Mouse (Mus musculus) adipocyte (in vitro differentiated cells): ENCODE data around the gene Brca2.

Experiments used
- DNase-seq: peaks from one replicate; pipeline ENCODE4 v3.0.0-alpha.2; 2016; ENCODE audit warnings: low spot score

Gene Brca2

DNA sequence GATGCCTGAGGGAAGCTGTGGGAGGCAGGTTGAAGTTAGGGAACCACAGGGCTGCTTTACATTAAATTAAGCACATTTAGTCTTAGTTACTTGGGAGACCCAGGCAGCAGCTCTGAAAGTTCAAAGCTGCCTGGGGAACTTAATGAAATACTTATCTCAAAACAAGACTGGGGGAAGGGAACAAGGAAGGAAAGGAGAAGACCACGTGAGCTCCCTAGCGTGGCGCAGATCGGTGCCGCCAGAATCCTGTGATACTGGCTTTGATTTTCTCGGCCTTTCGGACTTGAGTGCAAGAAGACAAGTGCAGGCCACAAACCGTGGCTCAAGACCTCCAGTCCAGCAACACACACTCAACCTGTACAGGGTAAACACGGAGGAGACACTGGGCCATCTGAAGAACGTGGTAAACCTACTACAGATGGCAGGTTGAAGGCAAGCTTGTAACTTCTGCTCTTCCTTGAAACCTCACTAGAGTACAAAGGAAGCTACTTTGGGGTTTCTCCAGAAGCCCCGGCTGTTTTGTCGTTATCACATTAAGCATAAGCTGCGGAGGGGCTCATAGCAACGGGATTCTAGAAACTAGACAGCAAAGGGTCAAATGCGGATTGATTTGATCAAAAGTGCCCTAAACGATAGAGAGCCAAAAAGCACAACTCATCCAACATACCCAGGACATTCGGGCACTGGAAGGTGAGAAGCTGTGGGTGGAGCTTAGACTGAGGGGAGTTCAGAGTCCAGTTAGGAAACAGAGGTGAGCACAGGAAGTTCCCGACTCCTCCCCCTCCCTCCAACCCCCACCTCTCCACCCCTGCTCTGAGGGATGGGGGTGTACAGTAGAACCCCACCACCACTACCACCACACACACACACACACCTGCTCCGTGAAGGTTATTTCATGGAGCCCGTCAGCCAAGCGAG lies 76.0 kb downstream of the Brca2 start:
- no peak for DNase-seq

DNA sequence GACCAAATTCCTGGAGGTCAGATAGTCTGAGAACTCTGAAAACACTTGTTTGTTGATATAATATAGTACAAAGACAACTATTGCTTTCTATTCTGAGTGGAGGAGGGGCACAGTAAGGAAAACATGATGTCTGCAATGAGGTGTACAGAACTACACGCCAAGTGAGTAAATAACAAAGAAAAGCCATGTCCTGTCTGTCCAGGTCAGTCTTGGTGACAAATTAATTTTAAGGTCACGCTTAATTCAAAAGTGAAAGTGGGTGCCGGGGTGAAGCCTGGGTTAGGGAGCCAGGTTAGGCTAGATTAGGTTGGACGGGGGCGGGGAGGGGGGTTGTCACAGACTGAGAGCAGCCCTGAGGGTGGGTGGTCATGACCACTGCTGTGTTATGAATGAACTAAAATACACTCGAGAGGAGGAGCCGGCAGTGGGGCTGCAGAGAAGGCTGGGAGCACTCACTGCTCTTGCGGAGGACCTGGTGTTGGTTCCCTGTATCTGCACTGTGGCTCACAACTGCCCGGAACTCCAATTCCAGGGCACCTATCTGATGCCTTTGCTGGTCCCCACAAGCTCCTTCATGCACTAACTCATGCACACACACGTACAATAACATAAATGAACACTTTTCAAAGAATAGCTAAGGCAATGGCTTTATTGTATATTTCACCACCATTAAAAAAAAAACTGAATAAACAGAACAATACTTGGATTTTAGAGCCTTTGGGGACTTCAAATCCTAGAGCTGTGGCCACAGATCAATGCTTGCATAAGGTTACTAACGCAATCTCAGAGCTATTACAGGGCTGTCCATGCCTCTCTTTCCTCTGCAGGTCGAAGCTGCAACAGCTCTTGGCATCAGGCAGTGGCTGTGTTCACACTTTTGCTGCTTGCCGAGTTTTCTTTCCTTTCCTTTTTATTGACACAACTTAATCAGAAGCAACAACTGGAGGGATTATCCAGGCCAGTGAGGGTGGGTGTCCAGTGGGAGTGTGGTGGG lies 77.2 kb downstream of the Brca2 start:
- peak; percentile 51 for DNase-seq

- no peak for DNase-seq
Measured at GRCm38 (mm10) chr5:150600554-150601440, 78.4 kb downstream of the Brca2 start.

GRCm38 (mm10) chr5:150601441-150602230 lies 79.2 kb downstream of the Brca2 start:
- no peak for DNase-seq

DNA sequence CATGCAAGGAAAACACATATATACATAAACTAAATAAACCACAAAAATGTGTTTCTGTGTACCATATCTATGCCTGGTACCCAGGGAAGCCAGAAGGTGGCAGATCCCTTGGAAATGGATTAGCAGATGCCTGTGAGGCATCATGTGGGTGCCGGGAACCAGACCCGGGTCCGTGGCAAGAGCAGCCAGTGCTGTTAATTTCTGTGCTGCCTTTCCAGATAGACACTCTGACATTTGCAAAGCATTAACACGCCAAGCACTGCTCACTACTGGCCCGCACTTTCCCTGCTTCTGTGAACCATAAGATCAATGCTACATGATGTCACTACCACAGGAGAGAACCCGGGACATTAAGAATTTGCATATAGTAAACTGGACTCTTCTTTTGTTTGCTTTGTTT lies 83.7 kb downstream of the Brca2 start:
- no peak for DNase-seq

DNA sequence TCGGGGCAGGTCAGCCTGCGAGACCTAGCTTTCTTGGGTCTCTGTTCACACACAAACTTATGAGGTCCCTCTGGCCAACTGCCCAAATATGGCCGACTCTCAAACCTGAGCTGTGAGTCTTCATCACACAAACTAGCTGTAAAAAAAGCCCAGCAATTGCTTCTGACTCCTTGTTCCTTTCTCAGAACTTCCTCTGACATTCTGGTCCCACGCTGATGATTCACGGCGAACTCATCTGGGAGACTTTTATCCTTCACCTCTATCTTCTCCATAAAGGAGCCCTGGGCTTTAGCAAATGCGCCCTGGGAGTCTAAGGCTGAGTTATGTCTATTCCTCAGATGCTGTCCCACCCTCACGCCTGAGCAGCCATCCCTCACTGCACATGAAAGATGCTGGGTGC lies 85.2 kb downstream of the Brca2 start:
- no peak for DNase-seq

GRCm38 (mm10) chr5:150611136-150611535 lies 88.7 kb downstream of the Brca2 start:
- DNase-seq = no peak

DNA sequence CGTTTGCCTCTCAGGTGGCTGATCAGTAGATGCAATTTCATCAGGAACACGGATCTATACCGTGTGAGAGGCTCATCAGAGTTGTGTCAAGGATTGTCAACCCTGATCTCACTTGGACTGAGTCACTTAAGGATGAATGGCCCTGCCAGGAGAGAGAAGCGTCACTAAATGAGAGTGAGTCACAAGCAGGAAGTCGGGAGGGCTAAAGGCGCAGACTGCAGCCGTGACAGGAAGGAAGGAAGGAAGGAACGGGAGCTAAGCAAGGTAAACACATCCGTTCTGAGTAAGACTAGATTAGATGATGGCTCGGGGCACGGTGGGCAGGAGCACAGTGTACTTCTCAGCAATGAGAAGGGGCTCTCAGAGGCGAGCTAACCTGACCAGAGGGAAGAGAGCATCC lies 89.3 kb downstream of the Brca2 start:
- no peak for DNase-seq

GRCm38 (mm10) chr5:150614054-150614453 lies 91.6 kb downstream of the Brca2 start:
- no peak for DNase-seq

DNA sequence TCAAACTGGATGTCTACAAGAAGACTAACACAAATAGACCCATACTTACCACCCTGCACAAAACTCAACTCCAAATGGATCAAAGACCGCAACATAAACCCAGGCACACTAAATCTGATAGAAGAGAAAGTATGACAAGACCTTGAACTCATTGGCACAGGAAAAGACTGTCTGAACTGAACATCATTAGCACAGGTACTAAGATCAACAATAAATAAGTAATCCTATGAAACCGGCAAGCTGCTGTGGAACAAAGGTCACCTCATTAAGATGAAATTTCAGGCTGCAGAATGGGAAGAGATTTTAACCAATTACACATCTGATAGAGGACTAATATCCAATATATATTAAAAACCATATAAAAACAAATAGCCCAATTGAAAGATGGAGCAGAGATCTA lies 93.8 kb downstream of the Brca2 start:
- DNase-seq = no peak

DNA sequence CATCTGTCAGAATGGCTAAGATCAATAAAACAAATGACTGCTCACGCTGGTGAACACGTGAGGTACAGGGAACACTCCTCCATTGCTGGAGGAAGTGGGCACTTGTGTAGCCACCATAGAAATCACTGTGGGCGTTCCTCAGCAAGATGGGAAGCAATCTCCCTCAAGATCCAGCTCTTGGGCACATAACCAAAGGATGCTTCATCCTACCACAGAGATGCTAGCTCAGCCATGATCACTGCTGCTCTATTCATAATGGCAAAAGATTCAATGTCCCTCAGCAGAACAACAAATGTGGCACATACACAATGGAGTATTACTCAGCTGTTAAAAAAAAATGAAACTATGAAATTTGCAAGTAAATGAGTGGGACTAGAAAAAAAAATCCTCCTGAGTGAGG lies 94.3 kb downstream of the Brca2 start:
- no peak for DNase-seq

DNA sequence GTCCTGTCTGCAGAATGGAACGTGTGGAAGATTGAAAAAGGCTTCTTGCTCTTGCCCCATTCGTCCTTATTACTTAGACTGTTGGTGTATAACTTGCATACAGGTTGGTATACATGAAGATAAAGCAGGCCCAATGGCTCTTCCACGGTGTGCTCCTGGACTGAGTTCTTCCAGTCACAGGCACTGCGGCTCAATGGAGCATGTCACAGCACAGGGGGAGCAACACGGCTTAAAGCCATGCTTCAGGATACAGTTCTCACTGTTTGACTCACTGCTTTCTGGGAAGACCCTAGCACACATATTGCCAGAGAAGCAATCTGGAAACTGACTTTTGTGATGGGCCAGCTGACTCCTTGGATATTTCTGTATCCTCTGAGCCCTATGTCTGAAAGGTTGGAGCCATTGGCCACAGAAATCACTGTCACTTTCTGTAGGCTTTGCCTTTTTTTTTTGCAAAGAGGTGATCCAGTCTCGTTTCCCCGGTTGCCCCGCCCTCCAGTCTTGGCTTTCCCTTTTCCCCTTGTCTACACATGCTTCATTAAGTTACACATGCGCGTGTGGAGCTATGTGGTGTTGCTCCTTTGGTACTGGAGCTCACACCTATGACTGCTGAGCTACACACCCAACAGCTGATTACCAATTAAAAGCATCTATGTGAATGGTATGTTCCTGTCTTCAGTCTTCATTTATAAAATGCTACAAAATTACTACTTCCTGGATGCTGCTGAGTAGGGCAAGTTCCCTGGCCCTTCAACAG lies 96.3 kb downstream of the Brca2 start:
- DNase-seq = no peak
